Mouse (Mus musculus) forebrain, embryonic 14.5 days (tissue): Measurements from ENCODE around the gene Slc5a2. TPM values are rescaled to one million over a fixed set of nuclear protein-coding genes. Genes with fewer than 3 reads are reported as not detected.

ENCODE experiments used
- ATAC-seq: fragments of 200-750 bp; cut with Nextera tagmentation; 2 replicates; pipeline ENCODE4 v1.8.0; 2017; ENCODE audit warnings: mild to moderate bottlenecking, moderate library complexity
- DNase-seq: peaks from one replicate; pipeline ENCODE4 v3.0.0-alpha.2; 2015; ENCODE audit warnings: low spot score
- H3K27ac ChIP-seq: fragments of 300-500 bp; sonication (generic); 2 replicates; pipeline ENCODE4 v1.5.1; 2014; ENCODE audit warnings: low read depth, mild to moderate bottlenecking, control low read depth, low read length, moderate library complexity
- H3K27me3 ChIP-seq: fragments of 300-500 bp; sonication (generic); replicated peaks from 2 replicates; pipeline ENCODE4 v1.6.1; 2014; ENCODE audit warnings: low read length, control low read depth, mixed read lengths; ENCODE audit not compliant: control insufficient read depth, insufficient read depth
- H3K36me3 ChIP-seq: fragments of 300-500 bp; sonication (generic); 2 replicates; pipeline ENCODE4 v1.6.1; 2014; ENCODE audit warnings: low read length, control low read depth; ENCODE audit not compliant: control insufficient read depth, insufficient read depth
- H3K4me1 ChIP-seq: fragments of 300-500 bp; sonication (generic); 2 replicates; pipeline ENCODE4 v1.6.1; 2014; ENCODE audit warnings: antibody characterized with exemption, low read length, control low read depth; ENCODE audit not compliant: control insufficient read depth, insufficient read depth
- H3K4me2 ChIP-seq: fragments of 300-500 bp; sonication (generic); 2 replicates; pipeline ENCODE4 v1.6.1; 2014; ENCODE audit warnings: mild to moderate bottlenecking, control low read depth, low read length
- H3K4me3 ChIP-seq: fragments of 300-500 bp; sonication (generic); 2 replicates; pipeline ENCODE4 v1.5.1; 2014; ENCODE audit warnings: low read depth, low read length, control low read depth
- H3K9ac ChIP-seq: fragments of 300-500 bp; sonication (generic); 2 replicates; pipeline ENCODE4 v1.6.1; 2014; ENCODE audit warnings: mild to moderate bottlenecking, low read length, control low read depth, moderate library complexity
- H3K9me3 ChIP-seq: fragments of 300-500 bp; sonication (generic); replicated peaks from 2 replicates; pipeline ENCODE4 v1.6.1; 2016; ENCODE audit warnings: low read length, control low read depth, mixed read lengths; ENCODE audit not compliant: control insufficient read depth
- WGBS: fragments of 180-500 bp; shearing (Covaris S2); extraction: QIAGEN DNeasy Blood & Tissue Kit; methylation state at CpG from one replicate; pipeline ENCODE4 v1.1.7; 2014; 5-methylcytosine and 5-hydroxymethylcytosine counted together
- polyA plus RNA-seq: library from polyadenylated mRNA; unstranded; fragments of >200 nt; fragmentation: Nextera tagmentation; extraction: Ambion mirVana; gene quantifications from 2 replicates; pipeline ENCODE4 v1.2.1, GENCODE M21; 2014

Slc5a2 gene
- polyA plus RNA-seq, result not detected in 2 replicates

GRCm38 (mm10) chr7:128265411-128265810, at the start of gene Slc5a2:
Gene Slc5a2 (plus strand): TSS chr7:128265657.
- H3K9ac ChIP-seq, result no peak within 1 kb of the TSS
- ATAC-seq (no peak), DNase-seq (no peak)
- H3K9me3 ChIP-seq, result no peaks in the 10 kb centered on the region
- no peak within 1 kb of the TSS for H3K4me2 ChIP-seq
- H3K4me1 ChIP-seq, result no peaks in the 10 kb centered on the region
- H3K36me3 ChIP-seq, result no peaks in the 10 kb centered on the region
- H3K4me3 ChIP-seq, result no peak within 1 kb of the TSS
- H3K27ac ChIP-seq, result no peak within 1 kb of the TSS
- no peaks in the 10 kb centered on the region for H3K27me3 ChIP-seq
- 86% methylated on average over 6 of the region's 6 CpGs for WGBS

GRCm38 (mm10) chr7:128219952-128220351, 45.5 kb upstream of the Slc5a2 start:
- 88% methylated on average over 4 of the region's 4 CpGs for WGBS
- DNase-seq, result no peak
- no peak for ATAC-seq

GRCm38 (mm10) chr7:128220936-128221335, 44.5 kb upstream of the Slc5a2 start:
- DNase-seq, result no peak
- no peak overlapping the region for H3K4me3 ChIP-seq
- no peak overlapping the region for H3K9ac ChIP-seq
- no peaks in the 10 kb centered on the region for H3K9me3 ChIP-seq
- H3K27ac ChIP-seq, result no peak overlapping the region
- no peak for ATAC-seq
- no peaks in the 10 kb centered on the region for H3K36me3 ChIP-seq
- no peak overlapping the region for H3K4me2 ChIP-seq
- no peaks in the 10 kb centered on the region for H3K4me1 ChIP-seq
- WGBS, result 91% methylated on average over 3 of the region's 3 CpGs
- H3K27me3 ChIP-seq, result no peaks in the 10 kb centered on the region

More at GRCm38 (mm10) chr7:128219952-128220351, 45.5 kb upstream of the Slc5a2 start:
- Histone ChIP-seq H3K36me3 (no peaks in the 10 kb centered on the region), H3K4me2 (no peak overlapping the region), H3K27me3 (no peaks in the 10 kb centered on the region), H3K9ac (no peak overlapping the region), H3K27ac (no peak overlapping the region), H3K4me3 (no peak overlapping the region), H3K4me1 (no peaks in the 10 kb centered on the region), H3K9me3 (no peaks in the 10 kb centered on the region)

- Histone ChIP-seq H3K9me3 (no peaks in the 10 kb centered on the region), H3K27ac (no peak overlapping the region), H3K36me3 (no peaks in the 10 kb centered on the region), H3K9ac (no peak overlapping the region), H3K4me1 (no peaks in the 10 kb centered on the region), H3K4me2 (no peak overlapping the region), H3K27me3 (no peaks in the 10 kb centered on the region), H3K4me3 (no peak overlapping the region)
- no peak for DNase-seq
- no peak for ATAC-seq
- WGBS, result 51% methylated on average over 8 of the region's 8 CpGs
Measured at GRCm38 (mm10) chr7:128231741-128232140, 33.7 kb upstream of the Slc5a2 start.

- H3K9me3 ChIP-seq, result no peaks in the 10 kb centered on the region
- no peak overlapping the region for H3K4me3 ChIP-seq
- WGBS, result 91% methylated on average over 2 of the region's 2 CpGs
- peaks cover 4% of the 10 kb centered on the region; the same call in 1 of the 2 replicates for H3K4me1 ChIP-seq
- H3K9ac ChIP-seq, result no peak overlapping the region
- no peak overlapping the region for H3K27ac ChIP-seq
- no peaks in the 10 kb centered on the region for H3K27me3 ChIP-seq
- H3K4me2 ChIP-seq, result no peak overlapping the region
- DNase-seq (no peak), ATAC-seq (no peak)
- H3K36me3 ChIP-seq, result 0 out of 2 replicates have a peak, but pooled peaks cover under 1% of the 10 kb centered on the region
Measured at GRCm38 (mm10) chr7:128234796-128235195, 30.7 kb upstream of the Slc5a2 start.

GRCm38 (mm10) chr7:128235481-128235880, 30.0 kb upstream of the Slc5a2 start:
- no peak for DNase-seq
- Histone ChIP-seq H3K27me3 (no peaks in the 10 kb centered on the region), H3K27ac (no peak overlapping the region), H3K4me1 (peaks cover 4% of the 10 kb centered on the region; the same call in 1 of the 2 replicates), H3K9ac (no peak overlapping the region), H3K36me3 (peaks cover 8% of the 10 kb centered on the region; the same call in 1 of the 2 replicates), H3K9me3 (no peaks in the 10 kb centered on the region), H3K4me2 (no peak overlapping the region), H3K4me3 (no peak overlapping the region)
- ATAC-seq, result no peak
- WGBS, result 94% methylated on average over 1 of the region's 1 CpGs

- Histone ChIP-seq H3K27ac (no peak overlapping the region), H3K4me3 (no peak overlapping the region), H3K27me3 (no peaks in the 10 kb centered on the region), H3K36me3 (peaks cover 15% of the 10 kb centered on the region), H3K4me2 (0 out of 2 replicates have a peak overlapping the region, but pooled peaks have one; percentile 86), H3K4me1 (peaks cover 4% of the 10 kb centered on the region; the same call in 1 of the 2 replicates), H3K9me3 (no peaks in the 10 kb centered on the region), H3K9ac (peak overlapping the region; percentile 73; the same call in 1 of the 2 replicates)
- DNase-seq, result no peak
- 94% methylated on average over 13 of the region's 13 CpGs for WGBS
- no peak for ATAC-seq
Measured at GRCm38 (mm10) chr7:128236426-128236825, 29.0 kb upstream of the Slc5a2 start.

- peak within 1 kb of the TSS; percentile 73 for H3K9ac ChIP-seq
- peak; percentile 21; the same call in 1 of the 2 replicates for ATAC-seq
Measured at GRCm38 (mm10) chr7:128236856-128237592, 28.4 kb upstream of the Slc5a2 start, which contains the start of gene Armc5. Gene Armc5 (plus strand): TSS chr7:128237342.

GRCm38 (mm10) chr7:128237593-128237926, 27.9 kb upstream of the Slc5a2 start:
- no peaks in the 10 kb centered on the region for H3K9me3 ChIP-seq
- DNase-seq (no peak), ATAC-seq (no peak)
- peak overlapping the region; percentile 86 for H3K4me2 ChIP-seq
- no peaks in the 10 kb centered on the region for H3K27me3 ChIP-seq
- H3K9ac ChIP-seq, result peak overlapping the region; percentile 73
- H3K36me3 ChIP-seq, result peaks cover 25% of the 10 kb centered on the region
- peak overlapping the region; percentile 71 for H3K4me3 ChIP-seq
- whole genome bisulfite sequencing, result under 1% methylated on average over 25 of the region's 25 CpGs
- H3K4me1 ChIP-seq, result peaks cover 4% of the 10 kb centered on the region; the same call in 1 of the 2 replicates
- peak overlapping the region; percentile 94 for H3K27ac ChIP-seq

More at GRCm38 (mm10) chr7:128236856-128237592, 28.4 kb upstream of the Slc5a2 start, which contains the start of gene Armc5:
- WGBS, result 25% methylated on average over 37 of the region's 37 CpGs
- H3K27me3 ChIP-seq, result no peaks in the 10 kb centered on the region
- peak within 1 kb of the TSS; percentile 86 for H3K4me2 ChIP-seq
- peaks cover 21% of the 10 kb centered on the region for H3K36me3 ChIP-seq
- H3K4me3 ChIP-seq, result peak within 1 kb of the TSS; percentile 71
- H3K27ac ChIP-seq, result peak within 1 kb of the TSS; percentile 94
- peak; percentile 75 for DNase-seq
- H3K9me3 ChIP-seq, result no peaks in the 10 kb centered on the region
- peaks cover 4% of the 10 kb centered on the region; the same call in 1 of the 2 replicates for H3K4me1 ChIP-seq
